Mouse (Mus musculus): ENCODE results near the gene Klrb1b. TPM values are rescaled to one million over a fixed set of nuclear protein-coding genes. Genes with fewer than 3 reads are reported as not detected.
A peak's percentile ranks its signal among the peaks of the same experiment; 100 is the strongest.

Gene Klrb1b
- polyA plus RNA-seq, 1 experiment from 2014 or later = not detected

GRCm38 (mm10) chr6:128836955-128837334 lies 10.8 kb upstream of the Klrb1b start:
- no peaks in the 10 kb centered on the region for H3K27me3 ChIP-seq (replicated peaks; ENCODE audit: control insufficient read depth, insufficient read depth, low read length)

DNA sequence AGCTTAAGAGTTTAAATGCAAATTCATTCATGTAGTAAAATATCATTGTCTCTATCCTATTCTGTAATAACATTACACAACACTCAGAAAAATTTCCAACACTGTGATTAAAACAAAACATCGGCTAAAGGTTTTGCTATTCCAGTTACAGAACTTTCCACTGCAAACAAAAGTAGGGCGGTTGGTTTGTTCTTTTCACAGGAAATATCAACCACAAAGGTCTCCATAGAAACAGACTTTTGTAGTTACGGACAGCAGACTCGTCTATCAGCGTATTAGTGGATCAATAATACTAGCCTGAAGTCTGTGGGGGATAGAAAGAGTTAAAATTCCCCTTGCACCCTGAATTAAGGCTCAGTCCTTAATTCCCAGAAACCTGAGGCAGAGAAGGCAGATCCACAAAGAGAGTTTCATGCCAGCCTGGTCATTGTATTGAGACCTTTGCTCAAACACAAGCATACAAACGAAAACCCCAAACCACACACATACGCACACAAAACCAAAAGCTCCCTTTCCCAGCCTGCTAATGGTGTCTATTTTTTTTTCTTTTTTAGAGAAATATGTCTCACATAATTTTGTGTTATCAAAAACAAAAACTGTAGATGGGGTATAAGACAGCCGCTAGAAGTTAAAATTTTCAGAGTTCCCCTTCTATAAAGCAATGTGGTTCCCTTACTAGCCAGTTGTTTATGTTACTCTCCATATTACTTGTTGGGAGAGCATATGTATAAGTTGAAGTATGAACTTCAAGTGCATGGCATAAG lies 10.2 kb upstream of the Klrb1b start:
- Histone ChIP-seq H3K9me3 (ENCODE audit: control insufficient read depth, low read length) (no peaks in the 10 kb centered on the region), H3K4me1 (ENCODE audit: control insufficient read depth, insufficient read depth, low read depth, low read length) (0 out of 2 replicates have a peak, but pooled peaks cover 4% of the 10 kb centered on the region), H3K4me3 (ENCODE audit: low read length) (no peak overlapping the region), H3K36me3 (ENCODE audit: control insufficient read depth, insufficient read depth, low read length) (no peaks in the 10 kb centered on the region), H3K9ac (ENCODE audit: low read depth, low read length) (no peak overlapping the region), H3K4me2 (ENCODE audit: low read length) (no peak overlapping the region), H3K27ac (ENCODE audit: low read depth, low read length) (no peak overlapping the region), H3K27me3 (replicated peaks; ENCODE audit: control insufficient read depth, insufficient read depth, low read length) (no peaks in the 10 kb centered on the region)
- 77% methylated on average over 8 of the region's 8 CpGs for WGBS
- ATAC-seq = no peak

More at GRCm38 (mm10) chr6:128836955-128837334, 10.8 kb upstream of the Klrb1b start:
- no peaks in the 10 kb centered on the region for H3K36me3 ChIP-seq (ENCODE audit: control insufficient read depth, insufficient read depth, low read length)
- WGBS = 76% methylated on average over 6 of the region's 6 CpGs
- H3K4me1 ChIP-seq (ENCODE audit: control insufficient read depth, insufficient read depth, low read depth, low read length) = peaks cover 8% of the 10 kb centered on the region; the same call in 1 of the 2 replicates
- H3K9ac ChIP-seq (ENCODE audit: low read depth, low read length) = peak overlapping the region; percentile 67
- peak overlapping the region; percentile 65 for H3K4me2 ChIP-seq (ENCODE audit: low read length)
- no peak for ATAC-seq
- H3K27ac ChIP-seq (ENCODE audit: low read depth, low read length) = peak overlapping the region; percentile 85
- H3K4me3 ChIP-seq (ENCODE audit: low read length) = peak overlapping the region; percentile 62
- H3K9me3 ChIP-seq (ENCODE audit: control insufficient read depth, low read length) = no peaks in the 10 kb centered on the region

GRCm38 (mm10) chr6:128835571-128835970 lies 9.4 kb upstream of the Klrb1b start:
- no peaks in the 10 kb centered on the region for H3K9me3 ChIP-seq (ENCODE audit: control insufficient read depth, low read length)
- WGBS = 91% methylated on average over 4 of the region's 4 CpGs
- H3K27me3 ChIP-seq (replicated peaks; ENCODE audit: control insufficient read depth, insufficient read depth, low read length) = no peaks in the 10 kb centered on the region
- no peak for ATAC-seq
- no peak overlapping the region for H3K27ac ChIP-seq (ENCODE audit: low read depth, low read length)
- H3K4me2 ChIP-seq (ENCODE audit: low read length) = no peak overlapping the region
- no peak overlapping the region for H3K4me3 ChIP-seq (ENCODE audit: low read length)
- H3K4me1 ChIP-seq (ENCODE audit: control insufficient read depth, insufficient read depth, low read depth, low read length) = 0 out of 2 replicates have a peak, but pooled peaks cover 4% of the 10 kb centered on the region
- H3K9ac ChIP-seq (ENCODE audit: low read depth, low read length) = no peak overlapping the region
- no peaks in the 10 kb centered on the region for H3K36me3 ChIP-seq (ENCODE audit: control insufficient read depth, insufficient read depth, low read length)

GRCm38 (mm10) chr6:128833046-128833445 lies 6.9 kb upstream of the Klrb1b start:
- no peaks in the 10 kb centered on the region for H3K27me3 ChIP-seq (replicated peaks; ENCODE audit: control insufficient read depth, insufficient read depth, low read length)
- no peaks in the 10 kb centered on the region for H3K36me3 ChIP-seq (ENCODE audit: control insufficient read depth, insufficient read depth, low read length)
- H3K4me3 ChIP-seq (ENCODE audit: low read length) = no peak overlapping the region
- no peak overlapping the region for H3K27ac ChIP-seq (ENCODE audit: low read depth, low read length)
- no peak overlapping the region for H3K9ac ChIP-seq (ENCODE audit: low read depth, low read length)
- 0 out of 2 replicates have a peak, but pooled peaks cover 2% of the 10 kb centered on the region for H3K4me1 ChIP-seq (ENCODE audit: control insufficient read depth, insufficient read depth, low read depth, low read length)
- ATAC-seq = no peak
- WGBS = 89% methylated on average over 10 of the region's 10 CpGs
- no peak overlapping the region for H3K4me2 ChIP-seq (ENCODE audit: low read length)
- H3K9me3 ChIP-seq (ENCODE audit: control insufficient read depth, low read length) = no peaks in the 10 kb centered on the region

GRCm38 (mm10) chr6:128829837-128830236 lies 3.7 kb upstream of the Klrb1b start:
- Histone ChIP-seq H3K36me3 (ENCODE audit: control insufficient read depth, insufficient read depth, low read length) (no peaks in the 10 kb centered on the region), H3K9me3 (ENCODE audit: control insufficient read depth, low read length) (no peaks in the 10 kb centered on the region), H3K27ac (ENCODE audit: low read depth, low read length) (no peak overlapping the region), H3K4me3 (ENCODE audit: low read length) (no peak overlapping the region), H3K4me2 (ENCODE audit: low read length) (no peak overlapping the region), H3K27me3 (replicated peaks; ENCODE audit: control insufficient read depth, insufficient read depth, low read length) (no peaks in the 10 kb centered on the region), H3K4me1 (ENCODE audit: control insufficient read depth, insufficient read depth, low read depth, low read length) (no peaks in the 10 kb centered on the region), H3K9ac (ENCODE audit: low read depth, low read length) (no peak overlapping the region)
- no peak for ATAC-seq
- 70% methylated on average over 4 of the region's 4 CpGs for WGBS

GRCm38 (mm10) chr6:128826781-128827180 lies 650 bp upstream of the Klrb1b start:
- no peaks in the 10 kb centered on the region for H3K9me3 ChIP-seq (ENCODE audit: control insufficient read depth, low read length)
- no peak overlapping the region for H3K4me2 ChIP-seq (ENCODE audit: low read length)
- no peaks in the 10 kb centered on the region for H3K27me3 ChIP-seq (replicated peaks; ENCODE audit: control insufficient read depth, insufficient read depth, low read length)
- no peak for ATAC-seq
- H3K4me1 ChIP-seq (ENCODE audit: control insufficient read depth, insufficient read depth, low read depth, low read length) = no peaks in the 10 kb centered on the region
- H3K9ac ChIP-seq (ENCODE audit: low read depth, low read length) = no peak overlapping the region
- no peak overlapping the region for H3K27ac ChIP-seq (ENCODE audit: low read depth, low read length)
- WGBS = 77% methylated on average over 3 of the region's 3 CpGs
- no peaks in the 10 kb centered on the region for H3K36me3 ChIP-seq (ENCODE audit: control insufficient read depth, insufficient read depth, low read length)
- no peak overlapping the region for H3K4me3 ChIP-seq (ENCODE audit: low read length)

DNA sequence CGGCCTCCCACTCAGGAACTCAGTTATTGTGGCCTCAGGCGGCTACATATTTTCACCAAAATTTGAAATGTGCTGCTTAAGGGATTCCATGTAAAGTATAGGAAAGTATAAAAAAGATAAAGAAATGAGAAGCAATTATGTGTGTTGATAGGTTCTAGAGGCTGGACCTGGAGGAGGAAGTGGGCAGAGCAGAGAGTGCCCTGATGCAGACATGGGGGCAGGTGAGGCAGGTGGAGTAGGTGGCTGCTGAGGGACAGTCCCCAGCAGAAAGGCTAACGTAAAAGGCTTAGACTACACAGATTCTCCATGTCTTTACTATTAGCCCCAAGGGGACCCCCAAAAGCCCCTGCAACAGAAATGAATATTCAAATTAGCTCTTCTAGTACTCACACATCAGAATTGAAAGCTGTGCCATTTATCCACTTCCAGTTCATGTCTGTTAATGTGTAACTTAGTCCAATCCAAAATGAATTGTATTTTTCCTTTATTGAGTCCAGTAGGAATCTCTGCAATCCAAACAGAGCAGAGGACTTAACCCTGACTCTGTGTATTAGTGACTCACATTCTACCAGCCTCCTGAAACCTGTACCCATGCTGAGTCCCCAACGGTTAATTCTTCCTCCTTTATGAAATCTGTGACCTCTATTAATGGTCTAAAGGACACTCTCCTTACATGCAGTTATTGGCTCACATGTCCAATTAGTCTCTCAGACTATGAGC lies 7.9 kb downstream of the Klrb1b start:
- no peak overlapping the region for H3K4me2 ChIP-seq (ENCODE audit: low read length)
- H3K27me3 ChIP-seq (replicated peaks; ENCODE audit: control insufficient read depth, insufficient read depth, low read length) = no peaks in the 10 kb centered on the region
- H3K4me1 ChIP-seq (ENCODE audit: control insufficient read depth, insufficient read depth, low read depth, low read length) = no peaks in the 10 kb centered on the region
- H3K27ac ChIP-seq (ENCODE audit: low read depth, low read length) = no peak overlapping the region
- H3K9ac ChIP-seq (ENCODE audit: low read depth, low read length) = no peak overlapping the region
- WGBS = 77% methylated on average over 4 of the region's 4 CpGs
- H3K36me3 ChIP-seq (ENCODE audit: control insufficient read depth, insufficient read depth, low read length) = no peaks in the 10 kb centered on the region
- H3K4me3 ChIP-seq (ENCODE audit: low read length) = no peak overlapping the region
- no peak for ATAC-seq
- no peaks in the 10 kb centered on the region for H3K9me3 ChIP-seq (ENCODE audit: control insufficient read depth, low read length)

DNA sequence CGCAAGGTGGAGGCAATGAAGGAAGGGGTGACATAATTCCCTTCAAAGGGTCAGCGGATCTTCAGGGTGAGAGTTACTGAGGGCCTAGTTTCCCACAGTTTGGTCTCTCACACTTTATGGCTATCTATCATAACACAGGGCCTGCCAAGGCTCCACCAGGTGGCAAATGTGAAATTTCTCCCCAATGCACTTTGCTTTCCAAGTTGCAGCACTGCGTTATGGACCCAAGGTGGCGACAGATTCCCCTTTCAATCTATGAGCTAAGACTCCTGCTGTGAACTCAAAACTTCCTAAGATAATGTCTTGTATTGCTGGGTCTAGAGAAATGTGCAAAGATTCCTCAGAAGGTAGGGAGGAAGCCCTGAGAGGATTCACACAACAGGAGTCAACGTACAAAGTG lies 17.6 kb downstream of the Klrb1b start:
- no peak for ATAC-seq
- no peaks in the 10 kb centered on the region for H3K9me3 ChIP-seq (ENCODE audit: control insufficient read depth, low read length)
- WGBS = 88% methylated on average over 5 of the region's 5 CpGs
- no peak overlapping the region for H3K4me3 ChIP-seq (ENCODE audit: low read length)
- no peak overlapping the region for H3K27ac ChIP-seq (ENCODE audit: low read depth, low read length)
- no peaks in the 10 kb centered on the region for H3K4me1 ChIP-seq (ENCODE audit: control insufficient read depth, insufficient read depth, low read depth, low read length)
- no peak overlapping the region for H3K9ac ChIP-seq (ENCODE audit: low read depth, low read length)
- H3K36me3 ChIP-seq (ENCODE audit: control insufficient read depth, insufficient read depth, low read length) = no peaks in the 10 kb centered on the region
- no peaks in the 10 kb centered on the region for H3K27me3 ChIP-seq (replicated peaks; ENCODE audit: control insufficient read depth, insufficient read depth, low read length)
- no peak overlapping the region for H3K4me2 ChIP-seq (ENCODE audit: low read length)

DNA sequence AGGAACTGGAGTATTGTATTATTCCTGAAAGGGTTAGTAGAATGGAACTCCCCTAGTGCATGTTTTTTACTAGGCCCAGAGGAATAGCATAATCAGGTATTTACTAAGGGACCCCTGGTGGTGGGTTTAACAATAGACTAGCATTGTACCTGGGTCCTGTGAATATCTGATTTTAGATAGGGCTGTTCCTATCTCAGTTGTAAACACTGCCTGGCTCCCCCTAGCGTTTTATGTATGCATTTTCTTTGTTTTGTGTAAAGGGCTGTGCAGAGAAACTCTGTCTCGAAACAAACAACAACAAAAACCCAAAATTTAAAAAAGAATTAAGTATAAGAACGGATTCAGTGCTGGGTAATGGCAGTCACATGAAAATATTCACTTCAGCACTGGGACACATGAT lies 19.1 kb downstream of the Klrb1b start:
- Histone ChIP-seq H3K27me3 (replicated peaks; ENCODE audit: control insufficient read depth, insufficient read depth, low read length) (no peaks in the 10 kb centered on the region), H3K4me2 (ENCODE audit: low read length) (no peak overlapping the region), H3K4me3 (ENCODE audit: low read length) (no peak overlapping the region), H3K9me3 (ENCODE audit: control insufficient read depth, low read length) (no peaks in the 10 kb centered on the region), H3K27ac (ENCODE audit: low read depth, low read length) (no peak overlapping the region), H3K36me3 (ENCODE audit: control insufficient read depth, insufficient read depth, low read length) (no peaks in the 10 kb centered on the region), H3K9ac (ENCODE audit: low read depth, low read length) (no peak overlapping the region), H3K4me1 (ENCODE audit: control insufficient read depth, insufficient read depth, low read depth, low read length) (no peaks in the 10 kb centered on the region)
- WGBS = 71% methylated on average over 3 of the region's 3 CpGs
- ATAC-seq = no peak
